Mouse (Mus musculus) E14TG2a.4 (cell line): ENCODE measurements around the gene Gm10134.
"Not testable (repeated sequence)": the region's sequence is repeated elsewhere in the genome, so short reads cannot be mapped to it uniquely, and the experiment has no call there.

Source experiments
- CTCF ChIP-seq: conservative IDR thresholded peaks from 2 replicates; pipeline ENCODE4 v1.5.1; 2014; ENCODE audit warnings: low read length
- NANOG ChIP-seq: IDR thresholded peaks from 2 replicates; pipeline ENCODE4 v1.6.1; 2014; ENCODE audit warnings: borderline replicate concordance, low read length, mixed read lengths
- POU5F1 ChIP-seq: IDR thresholded peaks from 2 replicates; pipeline ENCODE4 v1.6.1; 2014; ENCODE audit warnings: low read length, borderline replicate concordance

- TF ChIP-seq CTCF, NANOG, POU5F1: not testable (repeated sequence)
Observed at GRCm38 (mm10) chr2:28472011-28472410, 33.9 kb upstream of the Gm10134 start.
